Mouse (Mus musculus) gastrocnemius, postnatal 14 days (tissue): ENCODE data around the gene 5430403G16Rik. TPM values are rescaled to one million over a fixed set of nuclear protein-coding genes. Genes with fewer than 3 reads are reported as not detected.
"Not testable (repeated sequence)": the region's sequence is repeated elsewhere in the genome, so short reads cannot be mapped to it uniquely, and the experiment has no call there.

Experiments used
- DNase-seq: peaks from one replicate; pipeline ENCODE4 v3.0.0; 2021; ENCODE audit warnings: mixed read lengths
- intact Hi-C: fragments of 180-260 bp; cut with DNase I; formaldehyde crosslinking; loops from one replicate; pipeline ENCODE4 v1.15.1; 2025; ENCODE audit warnings: low total_unique reads
- long read RNA-seq, 2 experiments: library from polyadenylated mRNA; stranded (forward); transcript quantifications; one replicate each; pipeline ENCODE4 v2.0.0; 2021
- total RNA-seq, 2 experiments: library from RNA; stranded (reverse); gene quantifications; 2 replicates each; pipeline ENCODE4 v1.2.3; 2021

5430403G16Rik gene
- total RNA-seq = under 1 TPM; 0.42 to 0.57 TPM
- long read RNA-seq, experiment 1 = 0 reads
- long read RNA-seq, experiment 2, partial matches to known transcripts = 0 of 1 reads
- long read RNA-seq, experiment 2, other reads (novel, unspliced or antisense) = 0 of 1 reads

GRCm38 (mm10) chr5:109690537-109691201 lies at the start of gene 5430403G16Rik:
Gene 5430403G16Rik (minus strand): TSS chr5:109691041.
- DNase-seq = peak; percentile 42
- intact Hi-C loops = not testable (repeated sequence)

GRCm38 (mm10) chr5:109717341-109717740 lies 26.5 kb upstream of the 5430403G16Rik start:
- intact Hi-C loops, DNase-seq: not testable (repeated sequence)

GRCm38 (mm10) chr5:109691205-109691965 lies 544 bp upstream of the 5430403G16Rik start:
- DNase-seq, intact Hi-C loops: not testable (repeated sequence)

- no peak for DNase-seq
- intact Hi-C loops = no loop called here
These were observed 7.9 kb downstream of the 5430403G16Rik start for GRCm38 (mm10) chr5:109682921-109683320.

Other genes with a start within 250 kb of the 5430403G16Rik start
- gene Crlf2, start 132.0 kb downstream of the 5430403G16Rik start, total RNA-seq = 1 to 10 TPM; 8.0 to 8.5 TPM
- 1 to 10 TPM; 1.8 to 2.4 TPM for gene 4930522L14Rik, start 60.8 kb upstream of the 5430403G16Rik start, total RNA-seq
- 1 to 10 TPM; 3.2 to 4.8 TPM for gene Gm15446, start 232.4 kb upstream of the 5430403G16Rik start, total RNA-seq